Mouse (Mus musculus): ENCODE measurements around the gene Gpi1.
"Not testable (repeated sequence)": the region's sequence is repeated elsewhere in the genome, so short reads cannot be mapped to it uniquely, and the experiment has no call there.

GRCm38 (mm10) chr7:34176241-34176640, 53.9 kb downstream of the Gpi1 start:
- not testable (repeated sequence) for TF ChIP-seq CTCF (IDR thresholded peaks at IDR 0.05; ENCODE audit: low read depth, low read length); EP300 (IDR thresholded peaks at IDR 0.05; ENCODE audit: insufficient read depth, low read depth, low read length)

Data from ES-Bruce4 (cell line).